Mouse (Mus musculus) adrenal gland, postnatal 4 days (tissue): ENCODE results near the gene Dguok. TPM values are rescaled to one million over a fixed set of nuclear protein-coding genes. Genes with fewer than 3 reads are reported as not detected.
A peak's percentile ranks its signal among the peaks of the same experiment; 100 is the strongest.

ENCODE experiments used
- DNase-seq, 2 experiments: peaks; one replicate each; pipeline ENCODE4 v3.0.0; 2021 to 2022; ENCODE audit warnings: low spot score in 2 of 2, mixed read lengths in 2 of 2
- total RNA-seq, 2 experiments: library from RNA; stranded (reverse); gene quantifications; 2 replicates each; pipeline ENCODE4 v1.2.3; 2021

Gene Dguok
- total RNA-seq, 2 experiments from 2014 or later = 46.9 to 53.4 TPM

- DNase-seq = no peak
These were observed 5.1 kb downstream of the Dguok start for GRCm38 (mm10) chr6:83501524-83502310.

- DNase-seq = no peak
These were observed 6.3 kb downstream of the Dguok start for GRCm38 (mm10) chr6:83500462-83500861.

- no peak for DNase-seq
These were observed 7.7 kb downstream of the Dguok start for GRCm38 (mm10) chr6:83499078-83499477.

- peak in 1 of 2 experiments; percentile 44 for DNase-seq
These were observed 9.7 kb downstream of the Dguok start for GRCm38 (mm10) chr6:83496753-83497710.

GRCm38 (mm10) chr6:83496009-83496752, 10.6 kb downstream of the Dguok start:
- DNase-seq = peak in 1 of 2 experiments; percentile 32

GRCm38 (mm10) chr6:83490622-83491021, 16.1 kb downstream of the Dguok start:
- DNase-seq = no peak

- DNase-seq = no peak
These were observed 18.6 kb downstream of the Dguok start for GRCm38 (mm10) chr6:83488200-83488599.

- DNase-seq = no peak
These were observed 19.5 kb downstream of the Dguok start for GRCm38 (mm10) chr6:83487298-83487697.

- no peak for DNase-seq
These were observed 20.9 kb downstream of the Dguok start for GRCm38 (mm10) chr6:83485854-83486253.

- DNase-seq = no peak
These were observed 23.0 kb downstream of the Dguok start for GRCm38 (mm10) chr6:83483776-83484175.

- no peak for DNase-seq
These were observed 24.2 kb downstream of the Dguok start for GRCm38 (mm10) chr6:83482418-83483085.

GRCm38 (mm10) chr6:83480019-83480655, 26.6 kb downstream of the Dguok start:
- no peak for DNase-seq

- DNase-seq = no peak
These were observed 27.6 kb downstream of the Dguok start for GRCm38 (mm10) chr6:83479193-83479592.

- no peak for DNase-seq
These were observed 28.1 kb downstream of the Dguok start for GRCm38 (mm10) chr6:83478628-83479027.

GRCm38 (mm10) chr6:83478217-83478616, 28.6 kb downstream of the Dguok start:
- no peak for DNase-seq

GRCm38 (mm10) chr6:83475431-83475830, 31.3 kb downstream of the Dguok start:
- no peak for DNase-seq

GRCm38 (mm10) chr6:83473240-83473639, 33.5 kb downstream of the Dguok start:
- DNase-seq = no peak

- no peak for DNase-seq
These were observed 35.0 kb downstream of the Dguok start for GRCm38 (mm10) chr6:83471739-83472138.

GRCm38 (mm10) chr6:83464011-83464410, 42.8 kb downstream of the Dguok start:
- DNase-seq = no peak

GRCm38 (mm10) chr6:83459034-83459644, 47.6 kb downstream of the Dguok start, which contains the start of gene Tet3:
Gene Tet3 (minus strand): TSS chr6:83459084.
- no peak for DNase-seq
